Mouse (Mus musculus) heart, adult 2 months (tissue): ENCODE measurements around the gene Pfkfb2. TPM values are rescaled to one million over a fixed set of nuclear protein-coding genes. Genes with fewer than 3 reads are reported as not detected.

Source experiments
- DNase-seq, 2 experiments: peaks; one replicate each; pipeline ENCODE4 v3.0.0; 2021
- H3K27ac ChIP-seq: fragments of 200-600 bp; 2 replicates; pipeline ENCODE4 v1.8.1; 2022
- H3K27me3 ChIP-seq: fragments of 200-500 bp; 2 replicates; pipeline ENCODE4 v1.6.1; 2012; ENCODE audit warnings: mild to moderate bottlenecking, low read length, inconsistent platforms, mixed read lengths; ENCODE audit not compliant: control insufficient read depth, insufficient read depth
- H3K36me3 ChIP-seq: fragments of 200-500 bp; 2 replicates; pipeline ENCODE4 v1.6.1; 2012; ENCODE audit warnings: low read length, inconsistent platforms; ENCODE audit not compliant: control insufficient read depth, insufficient read depth
- H3K4me1 ChIP-seq: fragments of 200-500 bp; 2 replicates; pipeline ENCODE4 v1.6.1; 2011; ENCODE audit warnings: low read length; ENCODE audit not compliant: control insufficient read depth, insufficient read depth
- H3K4me3 ChIP-seq: fragments of 200-600 bp; 2 replicates; pipeline ENCODE4 v1.8.1; 2022
- H3K79me2 ChIP-seq: fragments of 200-500 bp; replicated peaks from 2 replicates; pipeline ENCODE4 v1.6.1; 2012; ENCODE audit warnings: mild to moderate bottlenecking, inconsistent platforms, low read length, moderate library complexity, mixed read lengths; ENCODE audit not compliant: control insufficient read depth, insufficient read depth
- H3K9ac ChIP-seq: fragments of 200-500 bp; 2 replicates; pipeline ENCODE4 v1.6.1; 2012; ENCODE audit warnings: low read depth, mild to moderate bottlenecking, control low read depth, inconsistent platforms, low read length, mixed read lengths
- CTCF ChIP-seq: fragments of 200-600 bp; IDR thresholded peaks from 2 replicates; pipeline ENCODE4 v1.8.1; 2022; ENCODE audit warnings: antibody characterized with exemption, mild to moderate bottlenecking, moderate library complexity
- EP300 ChIP-seq: fragments of 200-500 bp; IDR thresholded peaks from 2 replicates; pipeline ENCODE4 v1.6.1; 2011; ENCODE audit warnings: low read depth, low read length, control low read depth; ENCODE audit not compliant: insufficient read depth
- POLR2A ChIP-seq: fragments of 200-500 bp; IDR thresholded peaks from 2 replicates; pipeline ENCODE4 v1.6.1; 2011; ENCODE audit warnings: mild to moderate bottlenecking, low read depth, low read length, control low read depth; ENCODE audit not compliant: insufficient read depth
- WGBS: fragments of 180-500 bp; shearing (Covaris S2); methylation state at CpG from one replicate; pipeline ENCODE4 v1.1.7; 2018; 5-methylcytosine and 5-hydroxymethylcytosine counted together
- intact Hi-C: fragments of 180-260 bp; cut with DNase I; formaldehyde crosslinking; loops from one replicate; pipeline ENCODE4 v1.15.1; 2025
- polyA plus RNA-seq: library from polyadenylated mRNA; depleted of rRNA; stranded (reverse); fragments of >200 nt; gene quantifications from 2 replicates; pipeline ENCODE4 v1.2.3, GENCODE M21; 2012
- total RNA-seq, 2 experiments: library from RNA; stranded (reverse); gene quantifications; 2 replicates each; pipeline ENCODE4 v1.2.3; 2021

The Pfkfb2 gene
- total and polyA plus RNA-seq, 3 experiments, result 31.9 to 96.6 (median 82.5) TPM

DNA sequence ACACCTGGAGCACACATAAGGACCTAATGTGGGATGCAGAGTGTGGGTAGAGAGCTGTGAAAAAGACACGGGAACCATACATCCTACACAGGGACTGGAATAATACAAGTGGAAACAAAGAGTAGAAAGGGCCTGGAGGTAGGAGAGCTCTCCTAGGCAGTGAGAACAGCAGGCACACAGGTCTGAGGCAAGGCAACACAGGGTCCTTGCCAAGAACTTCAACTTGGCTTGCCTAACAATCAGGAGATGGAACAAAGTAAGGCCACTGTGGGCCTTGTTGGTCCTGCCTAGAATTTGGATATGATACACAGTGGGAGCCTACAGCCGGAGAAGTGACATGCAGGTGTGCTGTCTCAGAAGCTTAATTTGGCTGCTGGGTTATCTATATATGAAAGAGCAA lies 40.9 kb upstream of the Pfkfb2 start:
- no peak overlapping the region for H3K4me3 ChIP-seq
- H3K36me3 ChIP-seq, result no peaks in the 10 kb centered on the region
- intact Hi-C loops, result loop anchor here (10.0 kb wide), 1 partner anchor 195 kb away; no protein-coding TSS in a partner anchor
- no peak overlapping the region for H3K9ac ChIP-seq
- no peaks in the 10 kb centered on the region for H3K79me2 ChIP-seq
- no peak overlapping the region for H3K27ac ChIP-seq
- DNase-seq, result no peak
- no peaks in the 10 kb centered on the region for H3K4me1 ChIP-seq
- 79% methylated on average over 2 of the region's 2 CpGs for WGBS
- TF ChIP-seq EP300 (no peak), CTCF (no peak), POLR2A (no peak)
- no peaks in the 10 kb centered on the region for H3K27me3 ChIP-seq

DNA sequence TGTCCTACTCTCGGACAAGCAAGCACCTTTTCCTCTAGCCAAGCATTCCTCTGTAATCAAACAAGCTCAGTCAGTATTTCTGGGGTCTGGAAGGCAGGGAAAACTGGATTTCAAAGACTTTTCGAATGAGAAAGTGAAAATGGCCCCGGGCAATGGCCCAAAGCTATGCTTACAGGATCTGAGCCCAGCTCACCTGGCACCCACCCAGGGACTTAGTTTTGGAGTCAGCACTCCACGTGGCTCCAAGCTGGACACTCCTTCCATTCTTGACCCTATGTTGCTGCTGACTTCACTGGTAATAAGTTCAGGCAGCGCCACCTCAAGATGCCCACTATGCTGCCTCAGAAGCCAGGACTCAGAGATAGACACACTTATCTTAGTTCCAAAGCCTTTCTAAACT lies 38.0 kb upstream of the Pfkfb2 start:
- DNase-seq, result no peak
- Histone ChIP-seq H3K36me3 (no peaks in the 10 kb centered on the region), H3K27me3 (no peaks in the 10 kb centered on the region), H3K9ac (no peak overlapping the region), H3K4me1 (no peaks in the 10 kb centered on the region), H3K4me3 (no peak overlapping the region), H3K27ac (no peak overlapping the region), H3K79me2 (no peaks in the 10 kb centered on the region)
- TF ChIP-seq EP300, result no peak
- TF ChIP-seq POLR2A, result no peak
- no peak for TF ChIP-seq CTCF
- WGBS, result 65% methylated on average over 5 of the region's 5 CpGs
- intact Hi-C loops, result no loop called here

DNA sequence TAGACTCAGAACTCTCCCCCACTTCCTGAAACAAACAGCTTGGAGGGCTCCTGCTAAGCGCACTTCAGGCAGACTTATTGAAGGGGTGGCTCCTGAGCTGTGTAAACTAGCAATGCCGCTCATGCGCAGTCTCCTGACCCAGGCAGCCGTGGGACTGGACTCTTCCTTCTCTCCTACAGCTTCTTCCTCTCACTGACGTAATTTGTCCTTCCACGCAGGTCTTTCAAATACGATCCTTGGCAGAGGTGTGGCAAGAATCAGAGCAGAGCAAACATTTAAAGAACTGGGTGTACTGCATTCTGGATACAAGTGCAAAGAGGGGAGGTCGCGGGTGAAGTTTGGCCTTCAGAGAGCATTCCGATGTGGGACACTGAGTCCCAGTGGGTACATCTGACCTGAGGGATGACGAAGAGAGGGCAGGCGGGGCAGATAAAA lies 35.0 kb upstream of the Pfkfb2 start:
- no peak for TF ChIP-seq EP300
- TF ChIP-seq POLR2A, result no peak
- TF ChIP-seq CTCF, result no peak
- WGBS, result 88% methylated on average over 12 of the region's 12 CpGs
- intact Hi-C loops, result no loop called here

DNA sequence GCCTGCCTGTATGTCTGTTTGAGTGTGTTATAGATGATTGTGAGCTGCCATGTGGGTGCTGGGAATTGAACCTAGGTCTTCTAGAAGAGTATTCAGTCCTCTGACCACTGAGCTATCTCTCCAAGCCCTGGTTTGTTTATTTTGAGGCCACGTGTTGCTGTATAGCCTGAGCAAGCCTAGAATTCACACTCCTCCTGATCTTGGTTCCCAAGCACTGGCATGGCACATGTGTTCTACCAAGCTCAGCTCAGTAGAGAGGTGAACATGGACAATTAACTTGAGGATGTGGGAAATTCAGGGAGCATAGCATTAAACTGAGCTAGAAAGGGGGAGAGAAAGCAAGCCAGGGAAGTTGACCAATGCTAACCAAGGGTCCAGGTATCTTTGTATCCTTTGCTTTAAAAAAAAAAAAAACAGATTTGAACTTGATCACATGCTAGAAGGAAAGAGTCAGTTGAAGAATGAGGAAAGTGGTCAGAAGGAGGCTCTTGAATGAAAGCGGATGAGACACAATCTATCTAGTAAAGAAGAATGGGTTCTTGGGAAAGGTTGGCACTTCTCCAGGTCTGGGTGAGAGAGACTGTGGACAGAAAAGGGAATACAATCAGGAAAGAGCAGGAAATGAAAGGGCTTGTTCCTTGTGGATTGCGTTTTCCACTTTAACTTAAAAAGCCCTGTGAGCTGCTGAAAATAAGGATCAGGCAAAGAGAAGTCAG lies 33.1 kb upstream of the Pfkfb2 start:
- TF ChIP-seq CTCF (no peak), EP300 (no peak), POLR2A (no peak)
- 48% methylated on average over 3 of the region's 3 CpGs for WGBS

More for the DNA sequence above, 35.0 kb upstream of the Pfkfb2 start:
- Histone ChIP-seq H3K4me1 (no peaks in the 10 kb centered on the region), H3K79me2 (no peaks in the 10 kb centered on the region), H3K27ac (no peak overlapping the region), H3K4me3 (no peak overlapping the region), H3K9ac (no peak overlapping the region), H3K27me3 (no peaks in the 10 kb centered on the region), H3K36me3 (no peaks in the 10 kb centered on the region)
- DNase-seq, result peak in 1 of 2 experiments; percentile 12

DNA sequence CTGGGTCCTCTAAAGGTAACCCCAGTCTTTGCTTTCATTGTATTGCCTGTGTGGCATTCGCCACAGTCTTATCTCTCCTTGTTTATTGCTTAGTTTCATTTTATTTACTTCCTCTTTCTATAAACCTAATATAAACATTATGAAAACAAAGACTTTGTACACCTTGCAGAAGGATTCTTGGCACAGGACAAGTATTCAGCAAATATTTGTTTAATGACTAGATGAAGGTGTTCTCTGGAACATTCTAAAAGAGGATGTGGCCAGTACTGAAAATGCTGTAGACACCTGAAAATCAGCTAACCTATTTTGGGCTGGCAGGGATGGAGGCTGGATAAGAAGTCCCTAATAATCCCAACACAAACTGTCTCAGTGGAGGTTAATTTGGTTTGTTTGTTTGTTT lies 32.5 kb upstream of the Pfkfb2 start:
- no peak for TF ChIP-seq EP300
- TF ChIP-seq POLR2A, result no peak
- no peak for TF ChIP-seq CTCF

More for the DNA sequence above, 33.1 kb upstream of the Pfkfb2 start:
- Histone ChIP-seq H3K4me3 (no peak overlapping the region), H3K27ac (no peak overlapping the region), H3K36me3 (no peaks in the 10 kb centered on the region), H3K9ac (no peak overlapping the region), H3K79me2 (no peaks in the 10 kb centered on the region), H3K27me3 (no peaks in the 10 kb centered on the region), H3K4me1 (no peaks in the 10 kb centered on the region)
- intact Hi-C loops, result no loop called here
- no peak for DNase-seq

DNA sequence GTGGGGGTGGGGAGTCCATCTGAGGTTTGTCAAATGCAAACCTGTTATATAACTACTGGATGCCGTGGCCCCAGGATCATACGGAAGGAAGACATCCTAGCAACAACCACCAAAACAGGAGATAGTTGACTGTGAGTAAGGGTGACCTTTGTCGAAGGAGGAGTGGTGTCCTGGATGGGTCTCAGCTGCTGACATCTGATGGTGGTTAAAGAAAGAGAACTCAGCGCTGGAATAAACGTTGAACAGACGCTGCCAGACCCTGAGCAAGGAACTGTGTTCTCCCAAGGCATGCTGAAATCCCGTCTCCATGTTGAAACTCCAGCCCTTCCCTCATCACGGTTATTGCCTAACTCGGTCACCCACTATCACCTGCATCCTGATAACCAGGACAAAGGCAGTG lies 30.6 kb upstream of the Pfkfb2 start:
- WGBS, result 40% methylated on average over 9 of the region's 9 CpGs
- no peaks in the 10 kb centered on the region for H3K36me3 ChIP-seq
- DNase-seq, result no peak
- intact Hi-C loops, result no loop called here
- H3K4me1 ChIP-seq, result no peaks in the 10 kb centered on the region
- H3K9ac ChIP-seq, result no peak overlapping the region
- H3K4me3 ChIP-seq, result no peak overlapping the region
- H3K27me3 ChIP-seq, result no peaks in the 10 kb centered on the region
- H3K27ac ChIP-seq, result no peak overlapping the region
- no peaks in the 10 kb centered on the region for H3K79me2 ChIP-seq
- no peak for TF ChIP-seq POLR2A
- TF ChIP-seq CTCF, result no peak
- TF ChIP-seq EP300, result no peak

More for the DNA sequence above, 32.5 kb upstream of the Pfkfb2 start:
- no peak overlapping the region for H3K9ac ChIP-seq
- no peaks in the 10 kb centered on the region for H3K27me3 ChIP-seq
- no peak overlapping the region for H3K27ac ChIP-seq
- intact Hi-C loops, result no loop called here
- H3K4me3 ChIP-seq, result no peak overlapping the region
- H3K79me2 ChIP-seq, result no peaks in the 10 kb centered on the region
- WGBS, result 67% methylated on average over 1 of the region's 1 CpGs
- H3K4me1 ChIP-seq, result no peaks in the 10 kb centered on the region
- no peaks in the 10 kb centered on the region for H3K36me3 ChIP-seq
- DNase-seq, result no peak
